Mouse (Mus musculus) myocyte (in vitro differentiated cells): ENCODE data around the gene Blnk.

Experiments used
- CEBPB ChIP-seq: IDR thresholded peaks from 2 replicates; pipeline ENCODE4 v1.6.1; 2011; ENCODE audit warnings: mild to moderate bottlenecking, moderate library complexity; ENCODE audit not compliant: poor library complexity, insufficient read depth, severe bottlenecking
- E2F4 ChIP-seq: IDR thresholded peaks from one replicate; pipeline ENCODE4 v1.6.1; 2011; ENCODE audit warnings: mild to moderate bottlenecking, control low read depth, moderate library complexity; ENCODE audit not compliant: insufficient read depth
- MAX ChIP-seq: IDR thresholded peaks from one replicate; pipeline ENCODE4 v1.6.1; 2011; ENCODE audit warnings: low read depth, mild to moderate bottlenecking, control low read depth
- MYOD1 ChIP-seq, 3 experiments: IDR thresholded peaks; one replicate each; pipeline ENCODE4 v1.6.1; 2011; ENCODE audit warnings: control low read depth in 2 of 3, low read depth in 2 of 3, mild to moderate bottlenecking in 2 of 3, moderate library complexity in 1 of 3; ENCODE audit not compliant: insufficient read length in 2 of 3, control insufficient read depth in 1 of 3
- MYOG ChIP-seq, 3 experiments: IDR thresholded peaks; one replicate each; pipeline ENCODE4 v1.6.1; 2011; ENCODE audit warnings: control low read depth in 2 of 3, low read depth in 2 of 3, mild to moderate bottlenecking in 2 of 3; ENCODE audit not compliant: insufficient read length in 2 of 3, control insufficient read depth in 1 of 3, insufficient read depth in 1 of 3
- POLR2A ChIP-seq: IDR thresholded peaks from one replicate; pipeline ENCODE4 v1.6.1; 2011; ENCODE audit warnings: low read depth, mild to moderate bottlenecking, control low read depth, moderate library complexity; ENCODE audit not compliant: insufficient read length
- POLR2AphosphoS2 ChIP-seq: IDR thresholded peaks from one replicate; pipeline ENCODE4 v1.6.1; 2011; ENCODE audit warnings: low read depth, control low read depth; ENCODE audit not compliant: insufficient read length
- REST ChIP-seq: IDR thresholded peaks from one replicate; pipeline ENCODE4 v1.6.1; 2011; ENCODE audit warnings: mild to moderate bottlenecking, control low read depth, moderate library complexity; ENCODE audit not compliant: insufficient read depth, insufficient read length
- SRF ChIP-seq: IDR thresholded peaks from one replicate; pipeline ENCODE4 v1.6.1; 2011; ENCODE audit warnings: low read depth; ENCODE audit not compliant: control insufficient read depth, insufficient read length
- TCF12 ChIP-seq: IDR thresholded peaks from one replicate; pipeline ENCODE4 v1.6.1; 2011; ENCODE audit warnings: mild to moderate bottlenecking, control low read depth; ENCODE audit not compliant: poor library complexity, insufficient read depth, severe bottlenecking
- TCF3 ChIP-seq: IDR thresholded peaks from one replicate; pipeline ENCODE4 v1.6.1; 2011; ENCODE audit warnings: low read depth, control low read depth; ENCODE audit not compliant: insufficient read length
- USF1 ChIP-seq: IDR thresholded peaks from one replicate; pipeline ENCODE4 v1.6.1; 2011; ENCODE audit warnings: low read depth, mild to moderate bottlenecking, control low read depth, moderate library complexity

DNA sequence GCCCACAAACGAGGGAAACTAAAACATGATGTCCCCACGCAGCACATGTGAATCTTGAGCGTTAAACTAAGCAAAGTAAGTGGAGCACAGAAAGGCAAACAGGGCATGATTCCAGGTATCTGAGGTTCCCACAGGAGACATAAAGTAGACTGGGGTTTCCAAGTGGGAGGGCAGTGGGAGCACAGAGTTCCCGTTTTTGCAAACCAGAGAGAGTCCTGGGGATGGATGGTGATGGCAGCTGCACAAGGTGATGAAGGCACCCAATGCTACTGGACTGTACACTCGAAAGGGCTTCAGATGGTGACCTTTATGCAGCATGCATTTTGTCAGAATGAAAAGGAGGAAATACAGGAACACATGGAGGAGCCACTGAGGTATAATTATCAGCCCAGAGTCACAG is 5.5 kb downstream of the Blnk start:
- TF ChIP-seq TCF12 (no peak), POLR2A (no peak), MYOD1 (IDR thresholded peaks at IDR 0.05; ENCODE audit: control insufficient read depth in 1 of 3, insufficient read length in 2 of 3, low read depth in 2 of 3) (no peak), MAX (no peak), REST (no peak), USF1 (no peak), E2F4 (no peak), TCF3 (no peak), MYOG (IDR thresholded peaks at IDR 0.05; ENCODE audit: control insufficient read depth in 1 of 3, insufficient read depth in 1 of 3, insufficient read length in 2 of 3, low read depth in 2 of 3) (no peak), POLR2AphosphoS2 (no peak), CEBPB (no peak), SRF (no peak)
